Mouse (Mus musculus) thymus, postnatal 36 days (tissue): ENCODE measurements at regions not wholly inside any gene's neighbourhood (a gene's known extent, or its start where the extent isn't known, plus 50 kb on each side); places are given as distances from the start of the nearest gene placed in this dataset.

Experiments used
- DNase-seq, 2 experiments: peaks; one replicate each; pipeline ENCODE4 v3.0.0; 2022; ENCODE audit warnings: mixed read lengths in 2 of 2

GRCm38 (mm10) chr5:118815783-118816182, 255.3 kb downstream of the Med13l start:
- no peak for DNase-seq

GRCm38 (mm10) chr5:118818294-118818693, 257.8 kb downstream of the Med13l start:
- DNase-seq = no peak

- DNase-seq = no peak
These were observed 264.3 kb downstream of the Med13l start for GRCm38 (mm10) chr5:118824791-118825190.

GRCm38 (mm10) chr5:118829031-118829698, 268.7 kb downstream of the Med13l start:
- DNase-seq = no peak

- DNase-seq = no peak
These were observed 272.2 kb downstream of the Med13l start for GRCm38 (mm10) chr5:118832701-118833100.

- DNase-seq = no peak
These were observed 273.6 kb downstream of the Med13l start for GRCm38 (mm10) chr5:118834129-118834528.

- no peak for DNase-seq
These were observed 276.5 kb downstream of the Med13l start for GRCm38 (mm10) chr5:118837001-118837400.

- DNase-seq = no peak
These were observed 277.9 kb downstream of the Med13l start for GRCm38 (mm10) chr5:118838421-118838820.

- DNase-seq = no peak
These were observed 279.4 kb downstream of the Med13l start for GRCm38 (mm10) chr5:118839916-118840315.

- no peak for DNase-seq
These were observed 280.9 kb downstream of the Med13l start for GRCm38 (mm10) chr5:118841210-118842016.

- DNase-seq = no peak
These were observed 281.5 kb downstream of the Med13l start for GRCm38 (mm10) chr5:118842017-118842396.

- DNase-seq = no peak
These were observed 296.5 kb downstream of the Med13l start for GRCm38 (mm10) chr5:118857001-118857400.

- no peak for DNase-seq
These were observed 300.8 kb downstream of the Med13l start for GRCm38 (mm10) chr5:118861143-118861847.

GRCm38 (mm10) chr5:118867511-118867910, 307.0 kb downstream of the Med13l start:
- DNase-seq = no peak

GRCm38 (mm10) chr5:118869330-118869729, 308.9 kb downstream of the Med13l start:
- no peak for DNase-seq

GRCm38 (mm10) chr5:118873871-118874270, 313.4 kb downstream of the Med13l start:
- no peak for DNase-seq

- DNase-seq = no peak
These were observed 314.7 kb downstream of the Med13l start for GRCm38 (mm10) chr5:118875096-118875637.

GRCm38 (mm10) chr5:118876586-118877312, 316.3 kb downstream of the Med13l start:
- DNase-seq = no peak

- peak in 1 of 2 experiments; percentile 6 for DNase-seq
These were observed 316.8 kb downstream of the Med13l start for GRCm38 (mm10) chr5:118877313-118877669.

- DNase-seq = no peak
These were observed 317.4 kb downstream of the Med13l start for GRCm38 (mm10) chr5:118877831-118878230.

- no peak for DNase-seq
These were observed 318.2 kb downstream of the Med13l start for GRCm38 (mm10) chr5:118878722-118879121.

- DNase-seq = peak; percentile 12 to 21
These were observed 319.5 kb downstream of the Med13l start for GRCm38 (mm10) chr5:118879808-118880478.
